Mouse (Mus musculus) megakaryocyte-erythroid progenitor cell, adult 5 weeks (primary cell): ENCODE results near the gene Ccne1. TPM values are rescaled to one million over a fixed set of nuclear protein-coding genes. Genes with fewer than 3 reads are reported as not detected.

Experiments
- polyA plus RNA-seq: library from polyadenylated mRNA; stranded (reverse); fragments of >175 nt; gene quantifications from 2 replicates; pipeline ENCODE4 v1.2.3, GENCODE M21; 2012

Ccne1 gene
- polyA plus RNA-seq = 20.1 and 23.4 TPM in 2 replicates

GRCm38 (mm10) chr7:38107371-38108259, at the start of gene Ccne1:
Ccne1 (minus strand) TSS chr7:38107534.

Other genes starting within 250 kb of the Ccne1 start
- 19.3 and 22.5 TPM in 2 replicates for gene Uri1, start 84.0 kb downstream of the Ccne1 start, polyA plus RNA-seq
- 23.6 and 34.7 TPM in 2 replicates for gene 1600014C10Rik, start 75.7 kb upstream of the Ccne1 start, polyA plus RNA-seq
- gene Plekhf1, start 120.5 kb upstream of the Ccne1 start, polyA plus RNA-seq = 0.80 and 1.2 TPM in 2 replicates
- 3.9 and 4.5 TPM in 2 replicates for gene Pop4, start 163.9 kb upstream of the Ccne1 start, polyA plus RNA-seq